Mouse (Mus musculus): ENCODE results near the gene Gm42791.

DNA sequence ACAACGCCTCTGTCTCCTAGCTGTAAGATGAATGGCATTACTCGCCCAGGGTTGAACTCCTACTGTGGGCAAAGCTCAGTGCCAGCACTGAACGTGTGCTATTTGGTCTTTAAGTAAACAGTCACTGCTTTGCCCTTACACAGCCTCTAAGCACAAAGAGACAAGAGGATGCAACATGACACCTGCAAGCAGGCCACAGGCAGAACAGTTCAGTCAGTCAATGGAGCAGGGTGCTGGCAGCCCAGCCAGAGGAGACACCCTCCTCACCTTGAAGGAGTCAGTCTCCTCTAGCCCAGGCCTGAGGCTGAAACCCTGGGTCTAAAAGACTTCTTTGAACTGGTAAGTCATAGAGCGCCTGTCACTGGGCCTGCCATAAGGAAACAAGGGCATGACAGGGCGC is 76.9 kb downstream of the Gm42791 start:
- no peak for TF ChIP-seq CTCF (IDR thresholded peaks at IDR 0.05; ENCODE audit: low read depth)
- TF ChIP-seq EP300 (IDR thresholded peaks at IDR 0.05; ENCODE audit: low read depth) = no peak
